Mouse (Mus musculus) liver, adult 2 months (tissue): Measurements from ENCODE around the gene Elmod1.

Source experiments
- CTCF ChIP-seq: fragments of 200-500 bp; IDR thresholded peaks from 2 replicates; pipeline ENCODE4 v1.5.1; 2011; ENCODE audit warnings: low read depth, low read length, control low read depth
- POLR2A ChIP-seq: fragments of 200-500 bp; IDR thresholded peaks from 2 replicates; pipeline ENCODE4 v1.6.1; 2011; ENCODE audit warnings: low read length, control low read depth; ENCODE audit not compliant: insufficient read depth; ENCODE audit errors: extremely low read depth

DNA sequence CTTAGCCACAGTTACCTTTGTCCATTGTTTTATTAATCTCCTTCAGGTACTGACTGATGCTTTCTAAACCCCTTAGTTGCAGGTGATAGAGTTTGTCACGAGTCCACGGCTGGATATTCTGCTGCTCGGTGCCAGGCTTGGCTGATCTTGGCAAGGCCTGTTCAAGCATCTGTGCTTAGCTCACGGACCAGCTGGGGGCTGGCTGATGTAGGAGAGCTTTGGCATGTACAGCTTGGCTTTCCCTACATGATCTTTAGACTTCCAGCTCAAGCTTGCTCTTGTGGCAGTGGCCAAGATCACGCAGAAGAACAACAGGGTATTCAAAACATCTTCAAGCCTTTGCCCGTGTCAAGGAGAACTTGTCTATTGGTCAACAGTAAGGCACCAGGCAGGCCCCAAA is 75.3 kb downstream of the Elmod1 start:
- no peak for TF ChIP-seq CTCF
- no peak for TF ChIP-seq POLR2A
